Mouse (Mus musculus): ENCODE results near the gene Shisa4. TPM values are rescaled to one million over a fixed set of nuclear protein-coding genes. Genes with fewer than 3 reads are reported as not detected.
A peak's percentile ranks its signal among the peaks of the same experiment; 100 is the strongest.

Gene Shisa4
- 2.4 and 2.9 TPM in 2 replicates for polyA plus RNA-seq (2015; fragmentation: Nextera tagmentation; extraction: Ambion mirVana)

GRCm38 (mm10) chr1:135374868-135375581 is at the start of gene Shisa4:
Gene Shisa4 (minus strand): TSS chr1:135375237.
- Histone ChIP-seq H3K4me3 (replicated peaks) (peak within 1 kb of the TSS; percentile 55), H3K27ac (no peak within 1 kb of the TSS), H3K4me1 (replicated peaks) (peaks cover 13% of the 10 kb centered on the region), H3K27me3 (peaks cover 40% of the 10 kb centered on the region), H3K4me2 (peak within 1 kb of the TSS; percentile 74), H3K36me3 (no peaks in the 10 kb centered on the region), H3K9ac (peak within 1 kb of the TSS; percentile 54), H3K9me3 (replicated peaks) (no peaks in the 10 kb centered on the region)
- WGBS (ENCODE audit: insufficient replicate concordance), result 6% methylated on average over 33 of the region's 38 CpGs
- DNase-seq, result peak; percentile 4
- ATAC-seq (ENCODE audit: low read depth), result peak; percentile 63

GRCm38 (mm10) chr1:135422772-135423171 is 47.7 kb upstream of the Shisa4 start:
- peaks cover 23% of the 10 kb centered on the region for H3K4me1 ChIP-seq (replicated peaks)
- 79% methylated on average over 6 of the region's 6 CpGs for WGBS (ENCODE audit: insufficient replicate concordance)
- no peak overlapping the region for H3K27ac ChIP-seq
- H3K9me3 ChIP-seq (replicated peaks), result no peaks in the 10 kb centered on the region
- ATAC-seq (ENCODE audit: low read depth), result no peak
- no peak overlapping the region for H3K4me3 ChIP-seq (replicated peaks)
- no peak for DNase-seq
- peaks cover 45% of the 10 kb centered on the region for H3K36me3 ChIP-seq
- no peak overlapping the region for H3K9ac ChIP-seq
- no peaks in the 10 kb centered on the region for H3K27me3 ChIP-seq
- H3K4me2 ChIP-seq, result no peak overlapping the region

GRCm38 (mm10) chr1:135413996-135414395 is 39.0 kb upstream of the Shisa4 start:
- DNase-seq, result no peak

GRCm38 (mm10) chr1:135412130-135412529 is 37.1 kb upstream of the Shisa4 start:
- H3K9ac ChIP-seq, result no peak overlapping the region
- ATAC-seq (ENCODE audit: low read depth) (no peak), DNase-seq (no peak)
- 71% methylated on average over 4 of the region's 4 CpGs for WGBS (ENCODE audit: insufficient replicate concordance)
- no peaks in the 10 kb centered on the region for H3K9me3 ChIP-seq (replicated peaks)
- H3K4me1 ChIP-seq (replicated peaks), result no peaks in the 10 kb centered on the region; the same call in 1 of the 2 replicates
- H3K36me3 ChIP-seq, result peaks cover 86% of the 10 kb centered on the region
- H3K4me2 ChIP-seq, result no peak overlapping the region
- no peak overlapping the region for H3K4me3 ChIP-seq (replicated peaks)
- H3K27me3 ChIP-seq, result no peaks in the 10 kb centered on the region
- no peak overlapping the region for H3K27ac ChIP-seq

More at GRCm38 (mm10) chr1:135413996-135414395, 39.0 kb upstream of the Shisa4 start:
- H3K27me3 ChIP-seq, result no peaks in the 10 kb centered on the region
- H3K9me3 ChIP-seq (replicated peaks), result no peaks in the 10 kb centered on the region
- peaks cover 86% of the 10 kb centered on the region for H3K36me3 ChIP-seq
- H3K4me1 ChIP-seq (replicated peaks), result no peaks in the 10 kb centered on the region; the same call in 1 of the 2 replicates
- no peak overlapping the region for H3K4me2 ChIP-seq
- H3K9ac ChIP-seq, result no peak overlapping the region
- no peak overlapping the region for H3K4me3 ChIP-seq (replicated peaks)
- ATAC-seq (ENCODE audit: low read depth), result no peak
- H3K27ac ChIP-seq, result no peak overlapping the region

GRCm38 (mm10) chr1:135410967-135411366 is 35.9 kb upstream of the Shisa4 start:
- H3K9ac ChIP-seq, result no peak overlapping the region
- no peaks in the 10 kb centered on the region; the same call in 1 of the 2 replicates for H3K4me1 ChIP-seq (replicated peaks)
- no peaks in the 10 kb centered on the region for H3K27me3 ChIP-seq
- no peaks in the 10 kb centered on the region for H3K9me3 ChIP-seq (replicated peaks)
- 58% methylated on average over 2 of the region's 2 CpGs for WGBS (ENCODE audit: insufficient replicate concordance)
- H3K4me3 ChIP-seq (replicated peaks), result no peak overlapping the region
- peak overlapping the region; percentile 7; the same call in 1 of the 2 replicates for H3K27ac ChIP-seq
- ATAC-seq (ENCODE audit: low read depth), result no peak
- no peak overlapping the region for H3K4me2 ChIP-seq
- H3K36me3 ChIP-seq, result peaks cover 84% of the 10 kb centered on the region
- DNase-seq, result no peak

- no peaks in the 10 kb centered on the region; the same call in 1 of the 2 replicates for H3K4me1 ChIP-seq (replicated peaks)
- H3K36me3 ChIP-seq, result peaks cover 84% of the 10 kb centered on the region
- WGBS (ENCODE audit: insufficient replicate concordance), result 89% methylated on average over 4 of the region's 4 CpGs
- DNase-seq, result no peak
- H3K9ac ChIP-seq, result no peak overlapping the region
- H3K27me3 ChIP-seq, result no peaks in the 10 kb centered on the region
- H3K4me3 ChIP-seq (replicated peaks), result no peak overlapping the region
- H3K9me3 ChIP-seq (replicated peaks), result no peaks in the 10 kb centered on the region
- ATAC-seq (ENCODE audit: low read depth), result no peak
- no peak overlapping the region for H3K4me2 ChIP-seq
- no peak overlapping the region for H3K27ac ChIP-seq
These were observed 33.9 kb upstream of the Shisa4 start for GRCm38 (mm10) chr1:135408973-135409372.

GRCm38 (mm10) chr1:135405356-135405755 is 30.3 kb upstream of the Shisa4 start:
- H3K4me1 ChIP-seq (replicated peaks), result no peaks in the 10 kb centered on the region
- ATAC-seq (ENCODE audit: low read depth) (no peak), DNase-seq (no peak)
- no peaks in the 10 kb centered on the region for H3K9me3 ChIP-seq (replicated peaks)
- H3K9ac ChIP-seq, result no peak overlapping the region
- H3K4me2 ChIP-seq, result no peak overlapping the region
- H3K27me3 ChIP-seq, result no peaks in the 10 kb centered on the region
- H3K4me3 ChIP-seq (replicated peaks), result no peak overlapping the region
- H3K27ac ChIP-seq, result no peak overlapping the region
- WGBS (ENCODE audit: insufficient replicate concordance), result 52% methylated on average over 7 of the region's 7 CpGs
- H3K36me3 ChIP-seq, result peaks cover 85% of the 10 kb centered on the region

GRCm38 (mm10) chr1:135401452-135402110 is 26.5 kb upstream of the Shisa4 start:
- DNase-seq (no peak), ATAC-seq (ENCODE audit: low read depth) (no peak)
- 93% methylated on average over 3 of the region's 3 CpGs for WGBS (ENCODE audit: insufficient replicate concordance)
- H3K36me3 ChIP-seq, result peaks cover 78% of the 10 kb centered on the region
- no peaks in the 10 kb centered on the region for H3K4me1 ChIP-seq (replicated peaks)
- no peaks in the 10 kb centered on the region for H3K27me3 ChIP-seq
- H3K4me3 ChIP-seq (replicated peaks), result no peak overlapping the region
- no peak overlapping the region for H3K9ac ChIP-seq
- H3K4me2 ChIP-seq, result no peak overlapping the region
- H3K27ac ChIP-seq, result no peak overlapping the region
- no peaks in the 10 kb centered on the region for H3K9me3 ChIP-seq (replicated peaks)

- no peak overlapping the region for H3K4me3 ChIP-seq (replicated peaks)
- WGBS (ENCODE audit: insufficient replicate concordance), result 86% methylated on average over 5 of the region's 5 CpGs
These were observed 24.4 kb upstream of the Shisa4 start for GRCm38 (mm10) chr1:135399466-135399865.

GRCm38 (mm10) chr1:135385161-135385560 is 10.1 kb upstream of the Shisa4 start:
- 83% methylated on average over 9 of the region's 9 CpGs for WGBS (ENCODE audit: insufficient replicate concordance)
- Histone ChIP-seq H3K9ac (no peak overlapping the region), H3K9me3 (replicated peaks) (no peaks in the 10 kb centered on the region), H3K4me2 (no peak overlapping the region), H3K4me3 (replicated peaks) (no peak overlapping the region), H3K27ac (no peak overlapping the region), H3K4me1 (replicated peaks) (no peaks in the 10 kb centered on the region), H3K36me3 (peaks cover 71% of the 10 kb centered on the region), H3K27me3 (no peaks in the 10 kb centered on the region)
- no peak for DNase-seq
- ATAC-seq (ENCODE audit: low read depth), result no peak

More at GRCm38 (mm10) chr1:135399466-135399865, 24.4 kb upstream of the Shisa4 start:
- no peak overlapping the region for H3K27ac ChIP-seq
- no peaks in the 10 kb centered on the region for H3K9me3 ChIP-seq (replicated peaks)
- DNase-seq (no peak), ATAC-seq (ENCODE audit: low read depth) (no peak)
- no peak overlapping the region for H3K9ac ChIP-seq
- no peaks in the 10 kb centered on the region for H3K27me3 ChIP-seq
- peaks cover 76% of the 10 kb centered on the region for H3K36me3 ChIP-seq
- no peaks in the 10 kb centered on the region for H3K4me1 ChIP-seq (replicated peaks)
- H3K4me2 ChIP-seq, result no peak overlapping the region

GRCm38 (mm10) chr1:135384171-135384570 is 9.1 kb upstream of the Shisa4 start:
- ATAC-seq (ENCODE audit: low read depth) (no peak), DNase-seq (no peak)
- Histone ChIP-seq H3K36me3 (peaks cover 62% of the 10 kb centered on the region), H3K4me3 (replicated peaks) (no peak overlapping the region), H3K4me1 (replicated peaks) (no peaks in the 10 kb centered on the region), H3K27ac (no peak overlapping the region), H3K9ac (no peak overlapping the region), H3K27me3 (no peaks in the 10 kb centered on the region), H3K4me2 (no peak overlapping the region), H3K9me3 (replicated peaks) (no peaks in the 10 kb centered on the region)
- 89% methylated on average over 5 of the region's 5 CpGs for whole genome bisulfite sequencing (ENCODE audit: insufficient replicate concordance)

Measured in liver, embryonic 13.5 days (tissue).